Mouse (Mus musculus) gastrocnemius, adult 8-10 months (tissue): Measurements from ENCODE around the gene Hormad2. TPM values are rescaled to one million over a fixed set of nuclear protein-coding genes. Genes with fewer than 3 reads are reported as not detected.

Experiments used
- DNase-seq, 2 experiments: peaks; one replicate each; pipeline ENCODE4 v3.0.0; 2022; ENCODE audit warnings: low spot score in 2 of 2
- total RNA-seq, 4 experiments: library from RNA; stranded (reverse); gene quantifications; 2 replicates each; pipeline ENCODE4 v1.2.4; 2022

Gene Hormad2
- total RNA-seq, 4 experiments from 2014 or later: not detected

GRCm38 (mm10) chr11:4304203-4304602 is 136.7 kb downstream of the Hormad2 start:
- no peak for DNase-seq

- no peak for DNase-seq
These were observed 137.9 kb downstream of the Hormad2 start for GRCm38 (mm10) chr11:4303033-4303432.

- peak; percentile 35 to 58 for DNase-seq
These were observed 138.5 kb downstream of the Hormad2 start for GRCm38 (mm10) chr11:4302363-4302913.

- no peak for DNase-seq
These were observed 140.2 kb downstream of the Hormad2 start for GRCm38 (mm10) chr11:4300683-4301082.

GRCm38 (mm10) chr11:4299735-4300474 is 141.0 kb downstream of the Hormad2 start:
- peak; percentile 48 to 59 for DNase-seq

- no peak for DNase-seq
These were observed 141.7 kb downstream of the Hormad2 start for GRCm38 (mm10) chr11:4299191-4299590.

- DNase-seq: no peak
These were observed 142.3 kb downstream of the Hormad2 start for GRCm38 (mm10) chr11:4298615-4299014.

- no peak for DNase-seq
These were observed 143.2 kb downstream of the Hormad2 start for GRCm38 (mm10) chr11:4297753-4298152.

GRCm38 (mm10) chr11:4296610-4297275 is 144.2 kb downstream of the Hormad2 start:
- DNase-seq: no peak

Other genes with a start within 250 kb of the Hormad2 start
- gene Castor1, start 222.9 kb downstream of the Hormad2 start, total RNA-seq: 1 to 10 TPM in 3 of 4 experiments, under 1 TPM in 1; 0.56 to 2.9 (median 1.8) TPM
- gene Osm, start 204.7 kb downstream of the Hormad2 start, total RNA-seq: not detected
- under 1 TPM in 2 of 4 experiments, not detected in 2; 0.19 to 0.22 TPM for gene Lif, start 183.5 kb downstream of the Hormad2 start, total RNA-seq
- 10 to 100 TPM; 45.9 to 59.7 (median 51.7) TPM for gene Mtmr3, start 153.8 kb upstream of the Hormad2 start, total RNA-seq
- not detected for gene Gm11032, start 179.0 kb upstream of the Hormad2 start, total RNA-seq
- gene Ascc2, start 196.6 kb upstream of the Hormad2 start, total RNA-seq: 10 to 100 TPM; 15.6 to 18.7 (median 16.5) TPM